ENCODE assay signal across 31 mouse cellular contexts in the genomic region with DNA sequence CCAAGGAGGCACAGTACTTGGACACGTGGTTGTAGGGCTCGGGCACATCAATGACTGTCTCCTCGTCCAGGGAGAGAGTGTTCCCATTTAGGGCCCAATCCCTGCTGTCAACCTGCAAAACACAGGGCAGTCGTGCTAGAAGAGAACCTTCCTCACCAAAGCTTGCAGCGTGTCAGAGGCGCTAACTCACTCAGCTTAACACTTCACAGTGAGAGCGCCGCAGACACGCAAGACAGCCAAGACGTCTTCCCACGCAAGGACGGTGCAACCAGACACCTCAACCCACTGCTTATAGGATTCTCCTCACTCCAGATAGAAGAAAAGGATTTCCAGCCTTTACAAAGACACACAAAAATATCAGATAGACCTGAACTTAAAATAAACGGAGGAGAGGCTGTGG. TPM values are rescaled to one million over a fixed set of nuclear protein-coding genes. Genes with fewer than 3 reads are reported as not detected.
DNase-seq lines count a peak whose midpoint lies in the region; ATAC-seq lines count a peak whose summit lies in the region.
"Had no signal": no experiment of that assay in that cellular context is flagged by ENCODE, and none has a peak within 500 bp of the region (broad histone marks: within the 10 kb centered on the region; RNA-seq: fewer than 3 reads in every experiment).

No protein-coding gene starts in this region.

- H3K4me2 ChIP-seq in liver, embryonic 11.5 days, result no peak overlapping the region
- H3K4me2 ChIP-seq: heart, embryonic 12.5 days; limb, embryonic 15.5 days; midbrain, embryonic 13.5 days had no signal

- 91% methylated on average over 13 of the region's 13 CpGs for WGBS in liver, embryonic 11.5 days

- no peak for ATAC-seq in liver, embryonic 11.5 days (replicated peaks; ENCODE audit: low FRiP score)
- ATAC-seq: CD4-positive, CD25-positive, alpha-beta regulatory T cell, adult 4 months; forebrain, embryonic 16.5 days; hindbrain, embryonic 16.5 days; midbrain, embryonic 13.5 days had no signal

- DNase-seq in brain, adult 2 months (ENCODE audit: low read depth, low spot score), result peak; percentile 88
- DNase-seq in frontal cortex, adult 2 months (ENCODE audit: extremely low spot score in 1 of 2, low spot score in 1 of 2), result peak; percentile 79 to 81
- peak; percentile 59 to 76 for DNase-seq in left cerebral cortex, postnatal 36 days (ENCODE audit: low spot score in 2 of 2)
- peak; percentile 67 to 84 for DNase-seq in right cerebral cortex, postnatal 36 days (ENCODE audit: low spot score in 2 of 2)
- no peak for DNase-seq in liver, embryonic 11.5 days (ENCODE audit: low spot score)
- no peak for DNase-seq in T-cell, adult 2 months (ENCODE audit: low spot score)
- no peak for DNase-seq in gastrocnemius, postnatal 36 days
- DNase-seq: adrenal gland, adult 2 months; adrenal gland, postnatal 36 days; cerebellum, adult 2 months; cerebellum, postnatal 14 days; gastrocnemius, postnatal 14 days; heart, adult 18-20 months; kidney, adult 2 months; kidney, postnatal 36 days; lung, adult 2 months; lung, postnatal 10 days; spleen, adult 18-20 months; thymus, adult 2 months; thymus, postnatal 4 days had no signal

- H3K27me3 ChIP-seq in liver, embryonic 11.5 days (replicated peaks; ENCODE audit: control insufficient read depth, insufficient read depth, low read length), result no peaks in the 10 kb centered on the region
- H3K27me3 ChIP-seq: heart, embryonic 12.5 days; limb, embryonic 15.5 days; midbrain, embryonic 13.5 days had no signal

- H3K27ac ChIP-seq in liver, embryonic 11.5 days (ENCODE audit: low read depth, low read length), result no peak overlapping the region
- H3K27ac ChIP-seq: layer of hippocampus, adult 2 months; limb, embryonic 10.5 days; limb, embryonic 15.5 days; liver, embryonic 14.5 days; macrophage; midbrain, embryonic 13.5 days had no signal

- H3K9me3 ChIP-seq in liver, embryonic 11.5 days (ENCODE audit: control insufficient read depth, low read length), result no peaks in the 10 kb centered on the region
- H3K9me3 ChIP-seq: heart, embryonic 12.5 days; limb, embryonic 10.5 days; limb, embryonic 15.5 days; midbrain, embryonic 13.5 days had no signal

- H3K36me3 ChIP-seq in liver, embryonic 11.5 days (ENCODE audit: control insufficient read depth, insufficient read depth, low read length), result peaks cover 41% of the 10 kb centered on the region

- no peak overlapping the region for H3K4me3 ChIP-seq in liver, embryonic 11.5 days (ENCODE audit: low read depth, low read length)
- H3K4me3 ChIP-seq: erythroblast, embryonic 14.5 days; heart, embryonic 12.5 days; layer of hippocampus, adult 2 months; limb, embryonic 10.5 days; limb, embryonic 15.5 days; midbrain, embryonic 13.5 days had no signal

- 0 out of 2 replicates have a peak, but pooled peaks cover under 1% of the 10 kb centered on the region for H3K4me1 ChIP-seq in liver, embryonic 11.5 days (replicated peaks; ENCODE audit: control insufficient read depth, insufficient read depth, low read length)
- H3K4me1 ChIP-seq: heart, embryonic 12.5 days had no signal

- no peak overlapping the region for H3K9ac ChIP-seq in liver, embryonic 11.5 days (ENCODE audit: low read depth, low read length)
- H3K9ac ChIP-seq: heart, embryonic 12.5 days; limb, embryonic 15.5 days; liver, embryonic 14.5 days; midbrain, embryonic 13.5 days had no signal

- intact Hi-C loops in left cerebral cortex, postnatal 36 days (cut with DNase I), result no loop called here
- intact Hi-C loops in gastrocnemius, postnatal 36 days (cut with DNase I), result no loop called here

RNA-seq across cellular contexts. Expression of a gene that starts 33.8 kb away (rescaled TPM):
- 62.2 and 69.3 TPM in 2 replicates for polyA plus RNA-seq in frontal cortex, adult 2 months (2012; rRNA removed)
- total RNA-seq in left cerebral cortex, postnatal 36 days (2021), result 100 to 1,000 TPM; 138 to 141 TPM
- 2.3 and 2.4 TPM in 2 replicates for polyA plus RNA-seq in liver, embryonic 11.5 days (2014; fragmentation: Nextera tagmentation; extraction: Ambion mirVana)
- total RNA-seq in gastrocnemius, postnatal 36 days (2021), result 100 to 1,000 TPM; 144 to 153 TPM

RNA-seq across cellular contexts. Expression of a gene that starts 43.2 kb away (rescaled TPM):
- 24.2 and 25.7 TPM in 2 replicates for polyA plus RNA-seq in frontal cortex, adult 2 months (2012; rRNA removed)
- total RNA-seq in left cerebral cortex, postnatal 36 days (2021), result 10 to 100 TPM; 18.8 to 25.5 TPM
- 9.4 and 10.1 TPM in 2 replicates for polyA plus RNA-seq in liver, embryonic 11.5 days (2014; fragmentation: Nextera tagmentation; extraction: Ambion mirVana)
- 1 to 10 TPM; 4.8 to 7.1 TPM for total RNA-seq in gastrocnemius, postnatal 36 days (2021)

Comparison
In these comparisons a context has a peak if more than half of its experiments do, and no peak if none do; other contexts are left out.
1. DNase-seq: peak in brain, adult 2 months (single experiment), frontal cortex, adult 2 months (2 of 2), left cerebral cortex, postnatal 36 days (2 of 2) and right cerebral cortex, postnatal 36 days (2 of 2); none in liver, embryonic 11.5 days (single experiment), T-cell, adult 2 months (single experiment) and gastrocnemius, postnatal 36 days (0 of 2).